Mouse (Mus musculus): ENCODE measurements at regions not wholly inside any gene's neighbourhood (a gene's known extent, or its start where the extent isn't known, plus 50 kb on each side); places are given as distances from the start of the nearest gene placed in this dataset.

GRCm38 (mm10) chr13:37479182-37479691 lies 134.2 kb downstream of the Ly86 start:
- ATAC-seq (replicated peaks; ENCODE audit: low FRiP score) (no peak), DNase-seq (ENCODE audit: low spot score) (no peak)
- Histone ChIP-seq H3K9me3 (ENCODE audit: control insufficient read depth, low read length) (no peaks in the 10 kb centered on the region), H3K4me3 (ENCODE audit: low read depth, low read length) (no peak overlapping the region), H3K4me2 (ENCODE audit: low read depth, low read length, severe bottlenecking) (no peak overlapping the region), H3K27me3 (ENCODE audit: control insufficient read depth, insufficient read depth, low read length) (no peaks in the 10 kb centered on the region), H3K36me3 (ENCODE audit: control insufficient read depth, insufficient read depth, low read length) (no peaks in the 10 kb centered on the region), H3K27ac (ENCODE audit: low read depth, low read length) (no peak overlapping the region), H3K9ac (ENCODE audit: low read length) (no peak overlapping the region), H3K4me1 (replicated peaks; ENCODE audit: control insufficient read depth, insufficient read depth, low read length) (peaks cover 8% of the 10 kb centered on the region)
- 80% methylated on average over 7 of the region's 7 CpGs for WGBS

- H3K27me3 ChIP-seq (ENCODE audit: control insufficient read depth, insufficient read depth, low read length): no peaks in the 10 kb centered on the region
- no peak overlapping the region for H3K4me2 ChIP-seq (ENCODE audit: low read depth, low read length, severe bottlenecking)
- H3K9me3 ChIP-seq (ENCODE audit: control insufficient read depth, low read length): no peaks in the 10 kb centered on the region
- H3K4me3 ChIP-seq (ENCODE audit: low read depth, low read length): no peak overlapping the region
- H3K36me3 ChIP-seq (ENCODE audit: control insufficient read depth, insufficient read depth, low read length): no peaks in the 10 kb centered on the region
- WGBS: 41% methylated on average over 5 of the region's 5 CpGs
- ATAC-seq (replicated peaks; ENCODE audit: low FRiP score) (no peak), DNase-seq (ENCODE audit: low spot score) (no peak)
- H3K9ac ChIP-seq (ENCODE audit: low read length): no peak overlapping the region
- H3K4me1 ChIP-seq (replicated peaks; ENCODE audit: control insufficient read depth, insufficient read depth, low read length): peaks cover 8% of the 10 kb centered on the region
- H3K27ac ChIP-seq (ENCODE audit: low read depth, low read length): no peak overlapping the region
These were observed 136.5 kb downstream of the Ly86 start for GRCm38 (mm10) chr13:37481514-37481913.

- Histone ChIP-seq H3K27me3 (ENCODE audit: control insufficient read depth, insufficient read depth, low read length) (no peaks in the 10 kb centered on the region), H3K4me2 (ENCODE audit: low read depth, low read length, severe bottlenecking) (no peak overlapping the region), H3K36me3 (ENCODE audit: control insufficient read depth, insufficient read depth, low read length) (no peaks in the 10 kb centered on the region), H3K9ac (ENCODE audit: low read length) (no peak overlapping the region; the same call in 1 of the 2 replicates), H3K4me3 (ENCODE audit: low read depth, low read length) (no peak overlapping the region), H3K9me3 (ENCODE audit: control insufficient read depth, low read length) (no peaks in the 10 kb centered on the region), H3K27ac (ENCODE audit: low read depth, low read length) (no peak overlapping the region), H3K4me1 (replicated peaks; ENCODE audit: control insufficient read depth, insufficient read depth, low read length) (peaks cover 8% of the 10 kb centered on the region)
- 54% methylated on average over 2 of the region's 2 CpGs for WGBS
- ATAC-seq (replicated peaks; ENCODE audit: low FRiP score) (no peak), DNase-seq (ENCODE audit: low spot score) (no peak)
These were observed 137.0 kb downstream of the Ly86 start for GRCm38 (mm10) chr13:37482038-37482437.

- Histone ChIP-seq H3K27me3 (ENCODE audit: control insufficient read depth, insufficient read depth, low read length) (no peaks in the 10 kb centered on the region), H3K4me3 (ENCODE audit: low read depth, low read length) (no peak overlapping the region), H3K9ac (ENCODE audit: low read length) (no peak overlapping the region; the same call in none of the 2 replicates), H3K9me3 (ENCODE audit: control insufficient read depth, low read length) (no peaks in the 10 kb centered on the region), H3K4me2 (ENCODE audit: low read depth, low read length, severe bottlenecking) (no peak overlapping the region), H3K4me1 (replicated peaks; ENCODE audit: control insufficient read depth, insufficient read depth, low read length) (peaks cover 8% of the 10 kb centered on the region), H3K27ac (ENCODE audit: low read depth, low read length) (no peak overlapping the region), H3K36me3 (ENCODE audit: control insufficient read depth, insufficient read depth, low read length) (no peaks in the 10 kb centered on the region)
- DNase-seq (ENCODE audit: low spot score) (peak; percentile 75), ATAC-seq (replicated peaks; ENCODE audit: low FRiP score) (peak; percentile 58)
- WGBS: 15% methylated on average over 10 of the region's 10 CpGs
These were observed 137.6 kb downstream of the Ly86 start for GRCm38 (mm10) chr13:37482589-37482988.

- no peak overlapping the region for H3K27ac ChIP-seq (ENCODE audit: low read depth, low read length)
- WGBS: 12% methylated on average over 19 of the region's 19 CpGs
- no peak overlapping the region for H3K4me3 ChIP-seq (ENCODE audit: low read depth, low read length)
- no peaks in the 10 kb centered on the region for H3K27me3 ChIP-seq (ENCODE audit: control insufficient read depth, insufficient read depth, low read length)
- no peaks in the 10 kb centered on the region for H3K9me3 ChIP-seq (ENCODE audit: control insufficient read depth, low read length)
- DNase-seq (ENCODE audit: low spot score) (peak; percentile 65), ATAC-seq (replicated peaks; ENCODE audit: low FRiP score) (peak; percentile 51)
- peak overlapping the region; percentile 44 for H3K9ac ChIP-seq (ENCODE audit: low read length)
- peak overlapping the region; percentile 37 for H3K4me2 ChIP-seq (ENCODE audit: low read depth, low read length, severe bottlenecking)
- peaks cover 5% of the 10 kb centered on the region for H3K4me1 ChIP-seq (replicated peaks; ENCODE audit: control insufficient read depth, insufficient read depth, low read length)
- no peaks in the 10 kb centered on the region for H3K36me3 ChIP-seq (ENCODE audit: control insufficient read depth, insufficient read depth, low read length)
These were observed 138.2 kb downstream of the Ly86 start for GRCm38 (mm10) chr13:37483010-37483855.

GRCm38 (mm10) chr13:37484631-37485030 lies 139.6 kb downstream of the Ly86 start:
- WGBS: 86% methylated on average over 4 of the region's 4 CpGs
- Histone ChIP-seq H3K4me3 (ENCODE audit: low read depth, low read length) (no peak overlapping the region), H3K4me1 (replicated peaks; ENCODE audit: control insufficient read depth, insufficient read depth, low read length) (peaks cover 3% of the 10 kb centered on the region), H3K9me3 (ENCODE audit: control insufficient read depth, low read length) (no peaks in the 10 kb centered on the region), H3K9ac (ENCODE audit: low read length) (no peak overlapping the region), H3K27me3 (ENCODE audit: control insufficient read depth, insufficient read depth, low read length) (no peaks in the 10 kb centered on the region), H3K27ac (ENCODE audit: low read depth, low read length) (no peak overlapping the region), H3K36me3 (ENCODE audit: control insufficient read depth, insufficient read depth, low read length) (no peaks in the 10 kb centered on the region), H3K4me2 (ENCODE audit: low read depth, low read length, severe bottlenecking) (no peak overlapping the region)
- ATAC-seq (replicated peaks; ENCODE audit: low FRiP score) (no peak), DNase-seq (ENCODE audit: low spot score) (no peak)

- H3K4me3 ChIP-seq (ENCODE audit: low read depth, low read length): no peak overlapping the region
- no peaks in the 10 kb centered on the region for H3K36me3 ChIP-seq (ENCODE audit: control insufficient read depth, insufficient read depth, low read length)
- WGBS: 81% methylated on average over 11 of the region's 11 CpGs
- no peak overlapping the region for H3K27ac ChIP-seq (ENCODE audit: low read depth, low read length)
- ATAC-seq (replicated peaks; ENCODE audit: low FRiP score) (no peak), DNase-seq (ENCODE audit: low spot score) (peak; percentile 49)
- no peak overlapping the region for H3K9ac ChIP-seq (ENCODE audit: low read length)
- no peaks in the 10 kb centered on the region for H3K4me1 ChIP-seq (replicated peaks; ENCODE audit: control insufficient read depth, insufficient read depth, low read length)
- no peak overlapping the region for H3K4me2 ChIP-seq (ENCODE audit: low read depth, low read length, severe bottlenecking)
- no peaks in the 10 kb centered on the region for H3K27me3 ChIP-seq (ENCODE audit: control insufficient read depth, insufficient read depth, low read length)
- no peaks in the 10 kb centered on the region for H3K9me3 ChIP-seq (ENCODE audit: control insufficient read depth, low read length)
These were observed 147.3 kb downstream of the Ly86 start for GRCm38 (mm10) chr13:37492115-37493001.

- 100% methylated on average over 1 of the region's 1 CpGs for WGBS
- no peak for DNase-seq (ENCODE audit: low spot score)
- no peaks in the 10 kb centered on the region for H3K36me3 ChIP-seq (ENCODE audit: control insufficient read depth, insufficient read depth, low read length)
- H3K27ac ChIP-seq (ENCODE audit: low read depth, low read length): no peak overlapping the region
- ATAC-seq (replicated peaks; ENCODE audit: low FRiP score): no peak
- no peaks in the 10 kb centered on the region for H3K27me3 ChIP-seq (ENCODE audit: control insufficient read depth, insufficient read depth, low read length)
- no peaks in the 10 kb centered on the region for H3K4me1 ChIP-seq (replicated peaks; ENCODE audit: control insufficient read depth, insufficient read depth, low read length)
- no peak overlapping the region for H3K4me3 ChIP-seq (ENCODE audit: low read depth, low read length)
- H3K4me2 ChIP-seq (ENCODE audit: low read depth, low read length, severe bottlenecking): no peak overlapping the region
- H3K9me3 ChIP-seq (ENCODE audit: control insufficient read depth, low read length): no peaks in the 10 kb centered on the region
- H3K9ac ChIP-seq (ENCODE audit: low read length): no peak overlapping the region
These were observed 148.3 kb downstream of the Ly86 start for GRCm38 (mm10) chr13:37493331-37493730.

All from forebrain, embryonic 11.5 days (tissue).